Mouse (Mus musculus) small intestine, adult 2 months (tissue): ENCODE data around the gene Pik3cb.

Source experiments
- CTCF ChIP-seq: fragments of 200-500 bp; IDR thresholded peaks from 2 replicates; pipeline ENCODE4 v1.5.1; 2012; ENCODE audit warnings: low read depth, mild to moderate bottlenecking, control low read depth, inconsistent platforms, low read length, moderate library complexity, mixed read lengths; ENCODE audit not compliant: insufficient replicate concordance, insufficient read length; ENCODE audit errors: extremely low read depth
- POLR2A ChIP-seq: fragments of 200-500 bp; IDR thresholded peaks from 2 replicates; pipeline ENCODE4 v1.6.1; 2012; ENCODE audit warnings: low read depth, mild to moderate bottlenecking, control low read depth, inconsistent platforms, low read length, moderate library complexity

- TF ChIP-seq POLR2A (no peak), CTCF (no peak)
Observed at GRCm38 (mm10) chr9:99090546-99090945, 49.9 kb downstream of the Pik3cb start.
